Mouse (Mus musculus) limb, embryonic 15.5 days (tissue): ENCODE measurements at regions not wholly inside any gene's neighbourhood (a gene's known extent, or its start where the extent isn't known, plus 50 kb on each side); places are given as distances from the start of the nearest gene placed in this dataset.

Source experiments
- ATAC-seq: fragments of 200-750 bp; cut with Nextera tagmentation; 2 replicates; pipeline ENCODE4 v1.8.0; 2017; ENCODE audit warnings: low read depth, moderate TSS enrichment; ENCODE audit not compliant: insufficient number of reproducible peaks, low FRiP score, low TSS enrichment
- H3K27ac ChIP-seq: fragments of 300-500 bp; sonication (generic); 2 replicates; pipeline ENCODE4 v1.5.1; 2015; ENCODE audit warnings: moderate library complexity, mild to moderate bottlenecking, inconsistent platforms
- H3K27me3 ChIP-seq: fragments of 300-500 bp; sonication (generic); 2 replicates; pipeline ENCODE4 v1.6.1; 2015; ENCODE audit warnings: inconsistent platforms
- H3K36me3 ChIP-seq: fragments of 300-500 bp; sonication (generic); 2 replicates; pipeline ENCODE4 v1.6.1; 2015; ENCODE audit warnings: inconsistent platforms
- H3K4me1 ChIP-seq: fragments of 300-500 bp; sonication (generic); 2 replicates; pipeline ENCODE4 v1.6.1; 2015; ENCODE audit warnings: inconsistent platforms
- H3K4me2 ChIP-seq: fragments of 300-500 bp; sonication (generic); 2 replicates; pipeline ENCODE4 v1.6.1; 2015; ENCODE audit warnings: mild to moderate bottlenecking, inconsistent platforms
- H3K4me3 ChIP-seq: fragments of 300-500 bp; sonication (generic); 2 replicates; pipeline ENCODE4 v1.5.1; 2015; ENCODE audit warnings: mild to moderate bottlenecking, inconsistent platforms
- H3K9ac ChIP-seq: fragments of 300-500 bp; sonication (generic); 2 replicates; pipeline ENCODE4 v1.6.1; 2015; ENCODE audit warnings: inconsistent platforms
- H3K9me3 ChIP-seq: fragments of 300-500 bp; sonication (generic); 2 replicates; pipeline ENCODE4 v1.6.1; 2016; ENCODE audit warnings: inconsistent platforms
- WGBS: fragments of 180-500 bp; shearing (Covaris S2); methylation state at CpG from one replicate; pipeline ENCODE4 v1.1.7; 2015; 5-methylcytosine and 5-hydroxymethylcytosine counted together

DNA sequence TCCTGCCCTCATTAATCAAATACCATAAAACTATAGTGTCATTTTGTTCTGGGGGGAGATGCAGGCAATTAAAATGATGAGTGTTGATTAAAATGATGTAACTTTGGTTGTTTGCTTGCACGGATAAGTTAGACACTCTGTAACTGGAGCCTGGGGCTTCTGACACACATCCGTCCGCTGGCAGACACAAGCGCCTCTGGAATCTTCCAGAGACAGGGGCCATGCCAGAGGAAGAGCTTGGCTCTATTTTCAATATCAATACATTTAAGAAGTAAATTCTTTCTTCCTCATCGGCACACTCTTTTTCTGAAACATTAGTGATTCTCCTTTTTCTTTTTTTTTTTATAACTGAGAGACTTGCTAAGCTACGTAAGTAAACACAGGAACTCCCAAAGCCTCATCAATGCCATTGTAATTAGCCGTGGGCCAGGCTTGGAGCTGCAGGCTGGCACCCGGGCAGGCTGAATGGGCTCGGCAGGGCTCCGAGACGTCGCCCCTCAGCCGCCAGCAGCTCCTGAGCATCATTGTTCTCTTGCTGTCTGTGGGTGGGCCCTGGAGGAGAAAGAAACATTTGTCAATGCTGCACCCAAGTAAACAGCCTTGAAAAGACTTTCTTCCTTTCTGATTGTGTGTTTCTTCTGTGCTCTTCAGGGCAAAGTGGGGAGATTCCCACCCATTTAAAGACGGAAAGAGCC lies 151.4 kb upstream of the A230072I06Rik start:
- no peak overlapping the region for H3K4me3 ChIP-seq
- H3K36me3 ChIP-seq = no peaks in the 10 kb centered on the region
- no peak overlapping the region for H3K9ac ChIP-seq
- H3K9me3 ChIP-seq = no peaks in the 10 kb centered on the region
- H3K27me3 ChIP-seq = peaks cover 29% of the 10 kb centered on the region
- 0 out of 2 replicates have a peak overlapping the region, but pooled peaks have one; percentile 3 for H3K4me2 ChIP-seq
- no peak for ATAC-seq
- H3K4me1 ChIP-seq = peaks cover 17% of the 10 kb centered on the region
- 16% methylated on average over 14 of the region's 14 CpGs for WGBS
- H3K27ac ChIP-seq = no peak overlapping the region

DNA sequence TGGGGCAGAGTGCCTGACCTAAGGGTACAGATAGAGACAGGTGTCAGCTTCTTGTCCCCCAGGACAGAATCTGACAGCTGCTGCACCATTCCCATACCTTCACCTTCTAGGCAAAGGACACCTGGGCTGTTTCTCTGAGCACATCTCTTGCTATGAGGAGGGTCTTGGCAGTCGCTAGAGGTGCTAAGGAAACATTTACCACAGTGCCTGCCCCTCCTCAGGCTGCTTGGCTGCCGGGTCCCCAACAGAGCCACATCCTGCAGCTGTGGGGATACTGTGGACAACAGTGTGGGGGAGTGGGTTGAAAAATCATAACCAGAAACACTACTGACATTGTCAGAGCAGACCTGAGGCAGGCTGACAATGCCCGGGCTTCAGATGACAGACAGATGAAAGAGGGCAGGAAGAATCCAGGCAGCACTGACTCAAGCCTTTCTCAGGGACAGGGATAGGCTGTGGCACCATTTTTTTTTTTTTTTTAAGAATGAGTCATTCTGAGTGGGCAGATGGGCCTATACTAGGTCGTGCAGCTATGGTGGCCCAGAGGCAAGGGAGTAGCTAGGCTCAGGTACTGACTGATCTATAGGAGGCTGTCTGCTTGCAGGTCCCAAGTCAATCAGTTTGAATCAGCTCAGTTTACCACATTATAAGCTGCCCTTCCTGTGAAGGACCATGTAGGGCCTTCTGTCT lies 150.7 kb upstream of the A230072I06Rik start:
- H3K4me2 ChIP-seq = no peak overlapping the region
- no peak for ATAC-seq
- H3K9me3 ChIP-seq = no peaks in the 10 kb centered on the region
- H3K27me3 ChIP-seq = peaks cover 35% of the 10 kb centered on the region
- no peak overlapping the region for H3K9ac ChIP-seq
- no peak overlapping the region for H3K27ac ChIP-seq
- no peaks in the 10 kb centered on the region for H3K36me3 ChIP-seq
- peaks cover 17% of the 10 kb centered on the region for H3K4me1 ChIP-seq
- H3K4me3 ChIP-seq = no peak overlapping the region
- WGBS = 24% methylated on average over 4 of the region's 4 CpGs

DNA sequence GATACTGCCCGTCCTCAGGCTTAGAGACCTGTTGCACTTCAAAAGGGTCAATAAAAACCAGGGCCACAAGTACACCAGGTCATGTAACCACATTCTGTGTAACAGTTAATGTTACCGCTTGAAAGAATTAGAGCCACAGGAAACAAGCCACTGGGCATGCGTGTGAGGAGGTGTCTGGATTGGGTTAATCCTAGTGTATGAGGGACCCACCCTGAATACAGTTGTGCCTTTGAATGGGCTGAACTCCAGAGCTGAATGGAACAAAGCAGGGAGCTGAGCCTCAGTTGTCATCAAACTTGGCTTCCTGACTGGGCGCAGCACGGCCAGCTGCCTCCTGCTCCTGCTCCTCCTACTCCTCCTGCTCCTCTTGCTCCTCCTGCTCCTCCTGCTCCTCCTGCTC lies 148.0 kb upstream of the A230072I06Rik start:
- peaks cover 46% of the 10 kb centered on the region for H3K27me3 ChIP-seq
- H3K36me3 ChIP-seq = no peaks in the 10 kb centered on the region
- ATAC-seq = no peak
- no peak overlapping the region for H3K9ac ChIP-seq
- peaks cover 17% of the 10 kb centered on the region for H3K4me1 ChIP-seq
- no peak overlapping the region for H3K27ac ChIP-seq
- no peak overlapping the region for H3K4me3 ChIP-seq
- no peak overlapping the region for H3K4me2 ChIP-seq
- 29% methylated on average over 5 of the region's 5 CpGs for WGBS
- no peaks in the 10 kb centered on the region for H3K9me3 ChIP-seq

DNA sequence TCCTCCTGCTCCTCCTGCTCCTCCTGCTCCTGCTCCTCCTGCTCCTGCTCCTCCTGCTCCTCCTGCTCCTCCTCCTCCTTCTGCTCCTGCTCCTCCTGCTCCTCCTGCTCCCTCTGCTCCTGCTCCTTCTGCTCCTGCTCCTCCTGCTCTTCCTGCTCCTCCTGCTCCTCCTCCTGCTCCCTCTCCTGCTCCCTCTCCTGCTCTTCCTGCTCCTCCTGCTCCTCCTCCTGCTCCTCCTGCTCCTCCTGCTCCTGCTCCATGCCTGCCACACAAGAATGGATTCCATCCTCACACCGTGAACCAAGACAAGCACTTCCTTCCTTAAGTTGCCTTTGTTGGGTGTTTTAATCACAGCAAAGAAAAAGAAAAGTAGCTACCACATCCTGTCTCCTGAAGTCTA lies 144.4 kb upstream of the A230072I06Rik start:
- 75% methylated on average over 1 of the region's 1 CpGs for WGBS
- no peaks in the 10 kb centered on the region for H3K4me1 ChIP-seq
- H3K9ac ChIP-seq = no peak overlapping the region
- H3K4me2 ChIP-seq = no peak overlapping the region
- ATAC-seq = no peak
- peaks cover 38% of the 10 kb centered on the region for H3K27me3 ChIP-seq
- H3K36me3 ChIP-seq = no peaks in the 10 kb centered on the region
- H3K9me3 ChIP-seq = no peaks in the 10 kb centered on the region
- H3K4me3 ChIP-seq = no peak overlapping the region
- no peak overlapping the region for H3K27ac ChIP-seq

DNA sequence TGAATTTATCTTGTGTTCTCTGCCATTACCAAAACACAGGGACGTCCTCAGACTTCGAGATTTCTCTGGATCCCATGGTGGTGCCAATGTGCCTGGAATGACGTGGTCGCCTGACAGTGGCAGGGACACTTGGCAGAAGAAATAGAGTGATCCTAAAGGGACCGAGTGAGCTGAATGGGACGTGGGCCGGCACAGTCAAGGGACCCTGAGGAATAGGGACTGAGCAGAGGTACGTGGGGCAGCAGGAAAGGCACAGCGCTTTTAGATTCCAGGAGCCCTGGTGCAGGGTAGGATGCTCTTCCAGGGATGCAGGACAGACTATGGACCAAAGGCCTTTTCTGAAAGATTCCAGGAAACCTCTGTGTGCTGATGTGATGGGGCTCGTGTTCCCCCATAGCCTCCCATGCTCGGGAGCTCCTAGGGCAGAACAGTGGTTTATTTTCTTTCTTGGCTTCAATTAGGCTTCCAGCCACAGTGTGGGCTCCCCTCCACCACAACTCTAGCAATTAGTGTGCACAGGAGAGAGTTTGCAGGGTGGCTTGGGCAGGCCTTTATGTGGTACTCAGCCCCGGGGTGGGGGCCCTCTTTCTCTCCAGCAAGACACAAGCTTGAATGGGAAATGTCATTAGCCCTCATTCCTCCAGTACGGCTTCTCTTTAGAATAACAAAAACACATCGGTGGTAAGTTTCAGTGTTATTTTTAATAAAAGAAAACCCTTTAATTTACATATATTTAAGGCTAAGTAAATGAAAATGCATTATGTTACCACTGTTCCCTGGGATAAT lies 143.0 kb upstream of the A230072I06Rik start:
- Histone ChIP-seq H3K4me2 (no peak overlapping the region), H3K4me1 (no peaks in the 10 kb centered on the region), H3K27ac (no peak overlapping the region), H3K27me3 (peaks cover 27% of the 10 kb centered on the region), H3K9ac (no peak overlapping the region), H3K9me3 (no peaks in the 10 kb centered on the region), H3K36me3 (no peaks in the 10 kb centered on the region), H3K4me3 (no peak overlapping the region)
- ATAC-seq = no peak
- WGBS = 67% methylated on average over 14 of the region's 14 CpGs

DNA sequence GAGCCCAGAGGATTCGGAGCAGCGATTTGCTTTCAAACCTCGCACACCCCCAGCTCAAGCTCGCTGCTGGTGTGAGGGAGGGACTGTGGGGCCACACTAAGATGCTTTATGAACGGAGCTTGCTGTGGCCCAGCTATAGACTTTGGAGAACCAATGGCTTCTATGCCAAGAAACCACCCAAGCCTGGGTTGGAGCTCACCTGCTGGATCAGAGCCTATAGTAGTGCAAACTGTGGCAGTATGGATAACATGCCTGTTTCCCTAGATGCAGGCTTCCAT lies 142.5 kb upstream of the A230072I06Rik start:
- no peak overlapping the region for H3K27ac ChIP-seq
- no peak overlapping the region for H3K4me2 ChIP-seq
- no peak overlapping the region for H3K4me3 ChIP-seq
- peaks cover 25% of the 10 kb centered on the region for H3K27me3 ChIP-seq
- no peaks in the 10 kb centered on the region for H3K4me1 ChIP-seq
- H3K9me3 ChIP-seq = no peaks in the 10 kb centered on the region
- 59% methylated on average over 5 of the region's 5 CpGs for WGBS
- no peak overlapping the region for H3K9ac ChIP-seq
- no peaks in the 10 kb centered on the region for H3K36me3 ChIP-seq
- no peak for ATAC-seq

DNA sequence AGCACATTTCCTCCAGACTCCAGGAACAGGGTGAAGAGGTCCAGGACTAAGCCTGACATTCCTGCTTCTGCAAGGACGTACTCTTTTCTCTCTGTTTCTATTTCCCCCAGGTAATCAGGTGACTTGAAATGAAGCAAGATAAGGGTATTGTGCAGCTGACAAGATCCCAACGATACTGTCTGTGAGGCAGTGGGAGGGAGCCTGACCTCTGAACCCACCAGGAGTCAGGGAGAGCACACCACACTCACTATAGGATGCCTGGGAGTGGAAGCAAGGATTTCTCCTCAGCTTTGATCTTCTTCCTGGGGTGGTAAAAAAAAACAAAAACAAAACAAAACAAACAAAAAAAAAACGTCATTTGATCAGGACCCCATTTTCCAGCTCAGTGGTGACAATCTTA lies 141.1 kb upstream of the A230072I06Rik start:
- Histone ChIP-seq H3K9me3 (no peaks in the 10 kb centered on the region), H3K9ac (no peak overlapping the region), H3K27ac (no peak overlapping the region), H3K4me2 (no peak overlapping the region), H3K36me3 (no peaks in the 10 kb centered on the region), H3K4me1 (no peaks in the 10 kb centered on the region), H3K4me3 (no peak overlapping the region), H3K27me3 (peaks cover 15% of the 10 kb centered on the region)
- WGBS = 36% methylated on average over 3 of the region's 3 CpGs
- ATAC-seq = no peak

DNA sequence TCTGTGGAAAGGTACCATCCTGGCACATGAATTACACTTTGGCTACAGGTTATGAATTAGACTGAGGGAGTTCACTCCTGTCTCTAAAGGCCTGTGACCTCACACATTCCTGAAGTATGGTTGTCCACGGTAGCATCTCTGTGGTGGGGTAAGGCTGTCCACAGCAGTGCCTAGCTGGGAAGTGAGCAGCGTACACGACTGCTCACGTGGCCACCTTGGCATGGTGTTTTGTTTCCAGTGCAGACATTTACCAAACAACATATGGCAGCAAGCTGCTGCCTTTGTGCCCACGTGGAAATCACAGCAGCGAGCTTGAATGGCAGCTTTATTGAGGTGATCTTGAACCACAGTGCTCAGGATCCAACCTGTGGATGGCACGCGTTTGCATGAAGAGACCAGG lies 140.7 kb upstream of the A230072I06Rik start:
- Histone ChIP-seq H3K9ac (no peak overlapping the region), H3K9me3 (no peaks in the 10 kb centered on the region), H3K36me3 (no peaks in the 10 kb centered on the region), H3K27me3 (peaks cover 12% of the 10 kb centered on the region), H3K4me2 (no peak overlapping the region), H3K4me1 (no peaks in the 10 kb centered on the region), H3K27ac (no peak overlapping the region), H3K4me3 (no peak overlapping the region)
- no peak for ATAC-seq
- WGBS = 46% methylated on average over 8 of the region's 8 CpGs

DNA sequence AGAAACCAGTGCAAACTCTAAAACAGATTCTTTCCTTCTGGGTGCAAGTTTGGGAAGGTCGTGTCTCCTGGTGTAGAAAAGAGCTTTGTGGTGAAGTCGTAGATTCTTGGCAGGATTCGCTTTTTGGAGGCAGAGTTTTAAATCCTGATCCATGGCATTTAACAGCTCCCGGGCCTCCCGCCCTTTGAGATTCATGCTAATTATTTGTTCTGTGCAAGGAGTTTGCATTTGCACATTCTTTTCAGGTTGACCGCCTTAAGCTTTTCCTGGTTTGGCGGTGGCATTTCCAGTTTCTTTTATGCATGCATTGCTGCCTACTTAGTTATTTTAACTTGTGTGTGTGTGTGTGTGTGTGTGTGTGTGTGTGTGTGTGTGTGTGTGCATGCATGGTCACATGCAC lies 126.9 kb upstream of the A230072I06Rik start:
- Histone ChIP-seq H3K4me1 (no peaks in the 10 kb centered on the region), H3K9me3 (no peaks in the 10 kb centered on the region), H3K9ac (no peak overlapping the region), H3K4me3 (no peak overlapping the region), H3K36me3 (no peaks in the 10 kb centered on the region), H3K27me3 (no peaks in the 10 kb centered on the region), H3K27ac (no peak overlapping the region), H3K4me2 (no peak overlapping the region)
- WGBS = 47% methylated on average over 7 of the region's 7 CpGs
- no peak for ATAC-seq

DNA sequence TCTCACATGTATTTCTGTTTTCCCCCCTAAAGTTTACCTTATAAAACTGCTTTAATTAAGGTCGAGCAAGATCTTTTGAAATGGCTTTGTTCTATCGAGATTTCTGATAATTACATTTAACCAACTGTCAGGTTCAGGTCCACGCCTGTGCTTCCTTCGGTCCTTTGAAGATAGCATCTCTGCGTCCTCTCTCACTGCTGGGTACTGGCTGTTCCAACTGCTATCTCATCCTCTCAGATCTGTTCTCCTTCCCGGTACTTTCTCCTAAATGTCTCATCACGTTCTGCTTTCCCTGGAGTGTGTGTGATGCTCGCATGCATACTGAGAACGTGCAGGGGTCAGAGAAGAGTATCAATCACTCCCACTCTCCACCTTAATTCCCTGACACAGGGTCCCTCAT lies 125.8 kb upstream of the A230072I06Rik start:
- Histone ChIP-seq H3K27ac (no peak overlapping the region), H3K4me2 (no peak overlapping the region), H3K9me3 (no peaks in the 10 kb centered on the region), H3K36me3 (no peaks in the 10 kb centered on the region), H3K4me1 (no peaks in the 10 kb centered on the region), H3K27me3 (no peaks in the 10 kb centered on the region), H3K4me3 (no peak overlapping the region), H3K9ac (no peak overlapping the region)
- ATAC-seq = no peak
- WGBS = 72% methylated on average over 9 of the region's 9 CpGs

DNA sequence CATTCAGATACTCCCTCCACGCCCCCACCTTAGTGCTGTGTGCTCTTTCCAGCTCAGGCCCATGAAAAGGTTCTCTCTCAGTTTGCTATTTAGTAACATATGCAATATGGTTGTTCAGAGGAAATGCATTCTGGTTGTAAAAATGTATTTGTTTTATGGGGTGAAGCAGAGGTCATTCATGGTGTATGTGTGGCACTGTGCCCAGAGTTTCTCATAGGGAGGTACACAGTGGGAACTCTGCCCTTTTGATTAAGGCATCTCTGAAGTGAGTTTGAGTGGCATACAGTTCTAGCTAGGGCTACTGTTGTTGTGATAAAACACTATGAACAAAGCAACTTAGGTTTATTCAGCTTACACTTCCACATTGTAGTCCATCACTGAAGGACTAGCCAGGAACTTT lies 121.7 kb upstream of the A230072I06Rik start:
- Histone ChIP-seq H3K27ac (no peak overlapping the region), H3K4me1 (no peaks in the 10 kb centered on the region), H3K4me3 (no peak overlapping the region), H3K9me3 (no peaks in the 10 kb centered on the region), H3K36me3 (no peaks in the 10 kb centered on the region), H3K27me3 (no peaks in the 10 kb centered on the region), H3K4me2 (no peak overlapping the region), H3K9ac (no peak overlapping the region)
- 79% methylated on average over 1 of the region's 1 CpGs for WGBS
- ATAC-seq = no peak

DNA sequence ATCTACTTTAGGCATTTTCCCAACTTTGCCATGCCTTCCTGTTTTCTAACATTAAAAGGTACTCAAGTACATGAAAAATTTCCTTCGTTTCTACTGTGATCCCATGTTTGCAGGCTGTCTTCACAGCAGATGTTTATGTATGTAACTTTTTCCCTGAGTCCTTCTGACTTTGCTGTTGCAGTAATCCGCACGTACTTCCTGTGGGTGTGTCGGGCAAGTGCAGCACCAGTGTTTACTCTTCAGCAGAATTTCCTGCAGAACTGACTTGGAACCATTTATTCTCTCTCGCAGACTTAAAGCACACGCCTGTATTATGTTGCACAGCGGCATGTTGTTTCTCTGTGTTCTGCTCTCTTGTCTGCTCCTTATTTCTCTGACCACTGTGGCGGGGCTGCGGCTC lies 120.4 kb upstream of the A230072I06Rik start:
- no peaks in the 10 kb centered on the region for H3K9me3 ChIP-seq
- H3K4me1 ChIP-seq = peaks cover 8% of the 10 kb centered on the region
- H3K27ac ChIP-seq = no peak overlapping the region
- WGBS = 82% methylated on average over 9 of the region's 9 CpGs
- H3K4me2 ChIP-seq = no peak overlapping the region
- H3K4me3 ChIP-seq = no peak overlapping the region
- no peaks in the 10 kb centered on the region for H3K36me3 ChIP-seq
- H3K9ac ChIP-seq = no peak overlapping the region
- peaks cover 3% of the 10 kb centered on the region; the same call in 1 of the 2 replicates for H3K27me3 ChIP-seq
- ATAC-seq = no peak
